8 mouse cellular contexts compared by ENCODE assay signal in genomic region chr12:55820661-55821314, GRCm38 (mm10). TPM values are rescaled to one million over a fixed set of nuclear protein-coding genes. Genes with fewer than 3 reads are reported as not detected.
DNase-seq lines count a peak whose midpoint lies in the region; ATAC-seq and TF ChIP-seq lines count a peak whose summit lies in the region.

Gene Ralgapa1, minus strand, starts transcription at chr12:55821167.

- H3K27ac ChIP-seq in ES-Bruce4 (ENCODE audit: insufficient read depth, low read length): no peak within 1 kb of the TSS
- peak within 1 kb of the TSS; percentile 95 for H3K27ac ChIP-seq in forebrain, embryonic 14.5 days (ENCODE audit: low read depth, low read length)
- peak within 1 kb of the TSS; percentile 93 for H3K27ac ChIP-seq in neural tube, embryonic 15.5 days (replicated peaks)

- peak within 1 kb of the TSS; percentile 90 for H3K9ac ChIP-seq in ES-Bruce4 (ENCODE audit: low read depth, poor library complexity, severe bottlenecking)
- H3K9ac ChIP-seq in forebrain, embryonic 14.5 days (ENCODE audit: low read length): peak within 1 kb of the TSS; percentile 91
- H3K9ac ChIP-seq in neural tube, embryonic 15.5 days (replicated peaks): peak within 1 kb of the TSS; percentile 95

- H3K4me3 ChIP-seq in ES-Bruce4 (ENCODE audit: low read depth, low read length): peak within 1 kb of the TSS; percentile 83
- H3K4me3 ChIP-seq in forebrain, embryonic 14.5 days (ENCODE audit: low read depth, low read length): peak within 1 kb of the TSS; percentile 87
- H3K4me3 ChIP-seq in neural tube, embryonic 15.5 days (replicated peaks): peak within 1 kb of the TSS; percentile 96

- H3K36me3 ChIP-seq in ES-Bruce4 (ENCODE audit: control insufficient read depth, insufficient read depth, low read length, poor library complexity, severe bottlenecking): no peaks in the 10 kb centered on the region
- no peaks in the 10 kb centered on the region for H3K36me3 ChIP-seq in forebrain, embryonic 14.5 days (ENCODE audit: control insufficient read depth, insufficient read depth, low read length)
- H3K36me3 ChIP-seq in neural tube, embryonic 15.5 days: no peaks in the 10 kb centered on the region

- no peaks in the 10 kb centered on the region for H3K27me3 ChIP-seq in ES-Bruce4 (ENCODE audit: control insufficient read depth, insufficient read depth, low read length, poor library complexity, severe bottlenecking)
- H3K27me3 ChIP-seq in forebrain, embryonic 14.5 days (replicated peaks; ENCODE audit: control insufficient read depth, insufficient read depth, low read length): no peaks in the 10 kb centered on the region
- H3K27me3 ChIP-seq in neural tube, embryonic 15.5 days (replicated peaks): no peaks in the 10 kb centered on the region

- peak; percentile 41; the same call in 1 of the 2 replicates for TF ChIP-seq EP300 in ES-Bruce4 (IDR thresholded peaks at IDR 0.05; ENCODE audit: insufficient read depth, low read depth, low read length)

- intact Hi-C loops in heart, postnatal 14 days (cut with DNase I): loop anchor here (2.0 kb wide), 1 partner anchor 24 kb away; no protein-coding TSS in a partner anchor

- no peak for TF ChIP-seq CTCF in ES-Bruce4 (IDR thresholded peaks at IDR 0.05; ENCODE audit: low read depth, low read length)

- peak; percentile 97 for DNase-seq in forebrain, embryonic 14.5 days (ENCODE audit: low spot score)
- peak; percentile 85 to 93 for DNase-seq in heart, postnatal 14 days
- DNase-seq in layer of hippocampus, adult 11-12 months (ENCODE audit: low spot score): peak; percentile 88
- peak; percentile 87 to 92 for DNase-seq in lung, adult 18-20 months
- peak; percentile 90 for DNase-seq in testis, postnatal 14 days (ENCODE audit: low spot score)

- no peaks in the 10 kb centered on the region for H3K4me1 ChIP-seq in ES-Bruce4 (ENCODE audit: control insufficient read depth, insufficient read depth, low read length)
- peaks cover 8% of the 10 kb centered on the region for H3K4me1 ChIP-seq in forebrain, embryonic 14.5 days (ENCODE audit: control insufficient read depth, insufficient read depth, low read length)
- H3K4me1 ChIP-seq in neural tube, embryonic 15.5 days: peaks cover 15% of the 10 kb centered on the region

- peak; percentile 92 for ATAC-seq in cerebellum, adult (ENCODE audit: insufficient number of reproducible peaks, low FRiP score, low TSS enrichment)
- ATAC-seq in forebrain, embryonic 14.5 days: peak; percentile 96
- ATAC-seq in neural tube, embryonic 15.5 days (ENCODE audit: low FRiP score): peak; percentile 91

- peak within 1 kb of the TSS; percentile 73 for H3K4me2 ChIP-seq in forebrain, embryonic 14.5 days (ENCODE audit: low read length)
- peak within 1 kb of the TSS; percentile 73 for H3K4me2 ChIP-seq in neural tube, embryonic 15.5 days

- H3K9me3 ChIP-seq in ES-Bruce4 (replicated peaks; ENCODE audit: control insufficient read depth, insufficient read depth, low read length, poor library complexity, severe bottlenecking): no peaks in the 10 kb centered on the region
- H3K9me3 ChIP-seq in forebrain, embryonic 14.5 days (replicated peaks; ENCODE audit: control insufficient read depth, low read length): no peaks in the 10 kb centered on the region
- no peaks in the 10 kb centered on the region for H3K9me3 ChIP-seq in neural tube, embryonic 15.5 days (replicated peaks)

- under 1% methylated on average over 69 of the region's 78 CpGs for WGBS in forebrain, embryonic 14.5 days
- under 1% methylated on average over 48 of the region's 78 CpGs for WGBS in neural tube, embryonic 15.5 days

- peak; percentile 40 for TF ChIP-seq POLR2A in ES-Bruce4 (IDR thresholded peaks at IDR 0.05; ENCODE audit: insufficient read depth, low read length)

RNA-seq across cellular contexts. Expression of gene Ralgapa1, which starts in this region (rescaled TPM):
- polyA plus RNA-seq in ES-Bruce4 (2011; ENCODE audit: insufficient read depth, insufficient read length, low read depth, missing spikeins): 26.0 and 34.7 TPM in 2 replicates
- polyA plus RNA-seq in forebrain, embryonic 14.5 days (2014; fragmentation: Nextera tagmentation; extraction: Ambion mirVana): 16.6 and 22.2 TPM in 2 replicates
- 10 to 100 TPM; 59.2 to 59.5 TPM for total RNA-seq in heart, postnatal 14 days (2021)
- polyA plus RNA-seq in neural tube, embryonic 15.5 days (2015; fragmentation: Nextera tagmentation; extraction: Ambion mirVana): 23.5 and 25.4 TPM in 2 replicates
